Mouse (Mus musculus) heart, adult 2 months (tissue): ENCODE results near the gene Baz1a.

Experiments used
- CTCF ChIP-seq: fragments of 200-600 bp; IDR thresholded peaks from 2 replicates; pipeline ENCODE4 v1.8.1; 2022; ENCODE audit warnings: antibody characterized with exemption, mild to moderate bottlenecking, moderate library complexity
- EP300 ChIP-seq: fragments of 200-500 bp; IDR thresholded peaks from 2 replicates; pipeline ENCODE4 v1.6.1; 2011; ENCODE audit warnings: low read depth, low read length, control low read depth; ENCODE audit not compliant: insufficient read depth

DNA sequence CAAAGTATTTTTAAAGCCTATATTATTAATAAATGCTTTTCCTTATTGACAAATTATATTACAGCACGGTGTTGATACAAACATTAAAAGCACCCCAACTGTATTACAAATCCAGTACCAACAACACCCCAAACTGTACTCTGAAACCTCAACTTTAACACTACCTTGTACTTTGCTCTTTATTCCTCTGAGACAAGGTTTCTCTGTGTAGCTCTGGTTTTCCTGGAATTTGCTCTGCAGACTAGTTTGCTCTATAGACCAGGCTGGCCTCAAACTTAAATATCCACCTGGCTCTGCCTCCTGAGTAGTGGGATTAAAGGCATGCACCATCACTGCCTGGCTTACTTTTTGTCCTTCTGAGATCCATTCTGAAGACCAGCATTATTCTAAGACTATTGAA, 48.0 kb upstream of the Baz1a start:
- TF ChIP-seq CTCF: no peak
- TF ChIP-seq EP300: no peak
